Mouse (Mus musculus) spleen, adult 2 months (tissue): ENCODE measurements around the gene Cnga1. TPM values are rescaled to one million over a fixed set of nuclear protein-coding genes. Genes with fewer than 3 reads are reported as not detected.

Source experiments
- DNase-seq, 2 experiments: peaks; one replicate each; pipeline versions ENCODE4 v3.0.0 to v3.0.0-alpha.2; 2012 to 2021; ENCODE audit warnings: low spot score in 2 of 2, low read depth in 1 of 2
- H3K27ac ChIP-seq: fragments of 200-500 bp; 2 replicates; pipeline ENCODE4 v1.5.1; 2012; ENCODE audit warnings: low read length, inconsistent platforms; ENCODE audit not compliant: insufficient read depth
- H3K27me3 ChIP-seq: fragments of 200-500 bp; 2 replicates; pipeline ENCODE4 v1.6.1; 2012; ENCODE audit warnings: mild to moderate bottlenecking, moderate library complexity, low read length, inconsistent platforms; ENCODE audit not compliant: control insufficient read depth, insufficient read depth
- H3K36me3 ChIP-seq: fragments of 200-500 bp; 2 replicates; pipeline ENCODE4 v1.6.1; 2012; ENCODE audit warnings: mild to moderate bottlenecking, low read length, inconsistent platforms; ENCODE audit not compliant: control insufficient read depth, insufficient read depth
- H3K4me1 ChIP-seq: fragments of 200-500 bp; 2 replicates; pipeline ENCODE4 v1.6.1; 2011; ENCODE audit warnings: inconsistent platforms; ENCODE audit not compliant: control insufficient read depth, insufficient read depth, insufficient read length
- H3K4me3 ChIP-seq: fragments of 200-500 bp; 2 replicates; pipeline ENCODE4 v1.5.1; 2011; ENCODE audit warnings: mild to moderate bottlenecking, inconsistent platforms; ENCODE audit not compliant: insufficient read depth, insufficient read length; ENCODE audit errors: extremely low read depth
- CTCF ChIP-seq: fragments of 200-500 bp; IDR thresholded peaks from 2 replicates; pipeline ENCODE4 v1.5.1; 2011; ENCODE audit warnings: mild to moderate bottlenecking, inconsistent platforms; ENCODE audit not compliant: insufficient read depth, insufficient read length, insufficient replicate concordance; ENCODE audit errors: extremely low read depth
- POLR2A ChIP-seq: fragments of 200-500 bp; IDR thresholded peaks from 2 replicates; pipeline ENCODE4 v1.6.1; 2011; ENCODE audit warnings: low read depth, low read length, inconsistent platforms
- WGBS: fragments of 180-500 bp; shearing (Covaris S2); methylation state at CpG from one replicate; pipeline ENCODE4 v1.1.7; 2018; 5-methylcytosine and 5-hydroxymethylcytosine counted together
- polyA plus RNA-seq: library from polyadenylated mRNA; depleted of rRNA; stranded (reverse); fragments of >200 nt; gene quantifications from 2 replicates; pipeline ENCODE4 v1.2.3, GENCODE M21; 2012; rRNA removed

Gene Cnga1
- 0.04 and 0.18 TPM in 2 replicates for polyA plus RNA-seq

DNA sequence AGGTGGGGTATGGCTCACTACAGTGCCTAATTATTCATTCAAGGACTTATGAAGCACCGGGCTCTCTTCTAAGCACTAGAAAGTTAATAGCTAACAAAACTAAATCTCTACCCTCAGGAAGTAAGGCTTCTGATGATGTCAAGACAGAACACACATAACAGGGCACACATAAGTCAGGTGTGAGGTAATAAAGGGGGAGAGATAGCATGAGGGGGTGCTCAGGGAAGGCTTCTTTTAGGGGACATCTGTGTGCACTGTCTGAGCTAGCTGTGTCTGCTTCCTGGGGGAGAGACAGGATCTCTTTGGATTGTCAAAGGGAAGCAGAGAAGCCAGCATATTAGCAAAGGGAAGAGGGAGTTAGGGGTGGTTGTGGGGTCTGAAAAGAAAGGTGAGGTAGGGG, at the start of gene Cnga1:
Gene Cnga1, minus strand, starts transcription at position 101 of the 400 bp plus-strand sequence.
- H3K36me3 ChIP-seq: no peaks in the 10 kb centered on the region
- no peak within 1 kb of the TSS for H3K27ac ChIP-seq
- WGBS: 94% methylated on average over 1 of the region's 1 CpGs
- H3K4me3 ChIP-seq: no peak within 1 kb of the TSS
- DNase-seq: no peak
- no peaks in the 10 kb centered on the region for H3K27me3 ChIP-seq
- H3K4me1 ChIP-seq: peaks cover 4% of the 10 kb centered on the region; the same call in 1 of the 2 replicates
- no peak for TF ChIP-seq CTCF
- no peak for TF ChIP-seq POLR2A

- Histone ChIP-seq H3K36me3 (no peaks in the 10 kb centered on the region), H3K4me1 (no peaks in the 10 kb centered on the region), H3K27me3 (no peaks in the 10 kb centered on the region), H3K4me3 (no peak overlapping the region), H3K27ac (no peak overlapping the region)
- 91% methylated on average over 5 of the region's 5 CpGs for WGBS
- DNase-seq: no peak
- TF ChIP-seq POLR2A (no peak), CTCF (no peak)
Observed at GRCm38 (mm10) chr5:72690516-72690915, 46.4 kb upstream of the Cnga1 start.

DNA sequence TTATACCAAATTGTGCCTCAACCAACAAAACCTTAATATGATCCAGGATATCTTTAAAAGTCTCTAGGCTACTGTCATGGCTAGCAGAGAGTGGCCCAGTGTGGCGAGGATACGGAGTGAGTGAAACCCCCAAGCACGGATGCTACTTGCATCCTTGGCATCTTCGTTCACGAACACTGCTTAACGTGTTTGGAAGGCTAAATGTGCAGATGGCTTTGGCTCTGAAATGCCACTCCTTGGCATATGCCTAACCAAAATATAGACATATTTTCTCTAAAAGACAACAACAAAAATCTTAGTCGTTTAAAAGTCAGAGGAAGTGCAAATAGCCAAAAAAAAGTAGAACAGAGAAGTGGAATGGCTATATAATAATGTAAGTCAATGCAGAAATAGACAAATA, 45.5 kb upstream of the Cnga1 start:
- WGBS: 93% methylated on average over 7 of the region's 7 CpGs

GRCm38 (mm10) chr5:72681451-72681850, 37.4 kb upstream of the Cnga1 start:
- Histone ChIP-seq H3K27me3 (no peaks in the 10 kb centered on the region), H3K36me3 (no peaks in the 10 kb centered on the region), H3K4me3 (no peak overlapping the region), H3K4me1 (no peaks in the 10 kb centered on the region), H3K27ac (no peak overlapping the region)
- TF ChIP-seq CTCF: no peak
- TF ChIP-seq POLR2A: no peak
- no peak for DNase-seq
- 57% methylated on average over 6 of the region's 6 CpGs for WGBS

More for the DNA sequence above, 45.5 kb upstream of the Cnga1 start:
- Histone ChIP-seq H3K27ac (no peak overlapping the region), H3K36me3 (no peaks in the 10 kb centered on the region), H3K4me3 (no peak overlapping the region), H3K4me1 (no peaks in the 10 kb centered on the region), H3K27me3 (no peaks in the 10 kb centered on the region)
- TF ChIP-seq CTCF (no peak), POLR2A (no peak)
- DNase-seq: no peak

DNA sequence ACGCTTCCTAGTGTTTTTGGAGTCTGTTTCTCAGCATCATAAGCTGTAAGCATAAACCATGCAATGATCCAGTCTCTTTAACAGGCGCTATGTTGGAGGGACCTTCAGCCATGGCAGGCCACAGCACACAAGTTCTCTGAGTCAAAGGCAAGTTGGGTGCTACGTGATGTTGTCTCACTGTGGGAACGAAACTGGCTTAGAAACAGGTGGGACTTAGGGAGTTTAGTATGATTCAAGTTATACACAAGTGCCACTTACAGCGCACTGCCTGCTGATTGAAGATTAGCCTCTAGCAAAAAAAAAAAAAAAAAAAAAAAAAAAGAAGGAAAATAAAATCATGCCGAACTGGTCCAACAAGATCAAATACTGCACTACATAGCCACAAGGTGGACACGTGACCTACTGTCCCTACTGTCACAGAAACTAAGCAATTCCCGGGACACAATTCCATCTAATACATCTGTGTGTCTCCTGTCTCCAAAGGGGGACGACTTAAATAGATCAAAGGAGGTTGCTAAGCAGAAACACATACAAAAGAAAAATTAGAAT, 31.0 kb upstream of the Cnga1 start:
- Histone ChIP-seq H3K4me1 (no peaks in the 10 kb centered on the region), H3K36me3 (no peaks in the 10 kb centered on the region), H3K4me3 (no peak overlapping the region), H3K27me3 (no peaks in the 10 kb centered on the region), H3K27ac (no peak overlapping the region)
- 88% methylated on average over 9 of the region's 9 CpGs for WGBS
- no peak for DNase-seq
- TF ChIP-seq CTCF: no peak
- TF ChIP-seq POLR2A: no peak

GRCm38 (mm10) chr5:72671017-72671699, 27.1 kb upstream of the Cnga1 start:
- Histone ChIP-seq H3K4me3 (no peak overlapping the region), H3K4me1 (no peaks in the 10 kb centered on the region), H3K27ac (no peak overlapping the region), H3K27me3 (no peaks in the 10 kb centered on the region), H3K36me3 (no peaks in the 10 kb centered on the region)
- WGBS: 88% methylated on average over 8 of the region's 8 CpGs
- no peak for TF ChIP-seq POLR2A
- TF ChIP-seq CTCF: no peak
- no peak for DNase-seq

DNA sequence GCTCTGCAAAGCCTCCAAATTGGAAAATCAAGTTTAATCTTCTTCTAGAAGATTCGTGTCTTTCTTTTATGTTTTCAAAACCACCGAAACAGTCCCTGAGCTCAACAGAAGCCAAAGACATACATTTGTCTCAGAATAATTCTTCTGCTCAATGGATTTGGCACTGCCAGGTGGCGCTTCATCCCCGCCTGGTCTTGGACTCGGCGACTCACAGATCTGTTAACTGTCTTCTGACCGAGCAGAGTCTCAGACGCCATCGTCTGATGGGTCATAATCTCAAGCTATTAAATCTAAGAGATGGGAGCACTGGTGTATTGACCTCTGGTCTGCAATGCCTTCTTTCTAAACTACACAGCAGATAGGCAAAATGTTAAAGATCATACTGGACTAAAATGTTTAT, 24.3 kb upstream of the Cnga1 start:
- WGBS: 88% methylated on average over 9 of the region's 9 CpGs
- Histone ChIP-seq H3K4me1 (no peaks in the 10 kb centered on the region), H3K27ac (no peak overlapping the region), H3K36me3 (no peaks in the 10 kb centered on the region), H3K4me3 (no peak overlapping the region), H3K27me3 (no peaks in the 10 kb centered on the region)
- DNase-seq: no peak
- TF ChIP-seq CTCF (no peak), POLR2A (no peak)
